Mouse (Mus musculus) hindbrain, embryonic 14.5 days (tissue): ENCODE results near the gene Runx1. TPM values are rescaled to one million over a fixed set of nuclear protein-coding genes. Genes with fewer than 3 reads are reported as not detected.

Experiments
- ATAC-seq: fragments of 200-750 bp; cut with Nextera tagmentation; 2 replicates; pipeline ENCODE4 v1.8.0; 2017; ENCODE audit warnings: moderate number of reproducible peaks, mild to moderate bottlenecking, moderate TSS enrichment, moderate library complexity; ENCODE audit not compliant: low FRiP score
- DNase-seq: peaks from one replicate; pipeline ENCODE4 v3.0.0-alpha.2; 2015; ENCODE audit warnings: low spot score
- H3K27ac ChIP-seq: fragments of 300-500 bp; sonication (generic); 2 replicates; pipeline ENCODE4 v1.5.1; 2014; ENCODE audit warnings: mild to moderate bottlenecking, moderate library complexity
- H3K27me3 ChIP-seq: fragments of 300-500 bp; sonication (generic); 2 replicates; pipeline ENCODE4 v1.6.1; 2014; ENCODE audit warnings: mild to moderate bottlenecking, low read length, mixed read lengths; ENCODE audit not compliant: control insufficient read depth, insufficient read depth
- H3K36me3 ChIP-seq: fragments of 300-500 bp; sonication (generic); replicated peaks from 2 replicates; pipeline ENCODE4 v1.6.1; 2014; ENCODE audit not compliant: control insufficient read depth, insufficient read depth
- H3K4me1 ChIP-seq: fragments of 300-500 bp; sonication (generic); replicated peaks from 2 replicates; pipeline ENCODE4 v1.6.1; 2014; ENCODE audit warnings: antibody characterized with exemption, low read length, mixed read lengths; ENCODE audit not compliant: control insufficient read depth, insufficient read depth
- H3K4me2 ChIP-seq: fragments of 300-500 bp; sonication (generic); replicated peaks from 2 replicates; pipeline ENCODE4 v1.6.1; 2014; ENCODE audit warnings: mild to moderate bottlenecking, moderate library complexity
- H3K4me3 ChIP-seq: fragments of 300-500 bp; sonication (generic); replicated peaks from 2 replicates; pipeline ENCODE4 v1.5.1; 2014; ENCODE audit warnings: mild to moderate bottlenecking, low read length
- H3K9ac ChIP-seq: fragments of 300-500 bp; sonication (generic); 2 replicates; pipeline ENCODE4 v1.6.1; 2014
- H3K9me3 ChIP-seq: fragments of 300-500 bp; sonication (generic); 2 replicates; pipeline ENCODE4 v1.6.1; 2016; ENCODE audit warnings: low read length; ENCODE audit not compliant: control insufficient read depth
- WGBS: fragments of 180-500 bp; shearing (Covaris S2); extraction: QIAGEN DNeasy Blood & Tissue Kit; methylation state at CpG from one replicate; pipeline ENCODE4 v1.1.7; 2014; 5-methylcytosine and 5-hydroxymethylcytosine counted together
- polyA plus RNA-seq: library from polyadenylated mRNA; unstranded; fragments of >200 nt; fragmentation: Nextera tagmentation; extraction: Ambion mirVana; gene quantifications from 2 replicates; pipeline ENCODE4 v1.2.1, GENCODE M21; 2014

The Runx1 gene
- polyA plus RNA-seq, 1 experiment from 2014 or later = 2.2 TPM

DNA sequence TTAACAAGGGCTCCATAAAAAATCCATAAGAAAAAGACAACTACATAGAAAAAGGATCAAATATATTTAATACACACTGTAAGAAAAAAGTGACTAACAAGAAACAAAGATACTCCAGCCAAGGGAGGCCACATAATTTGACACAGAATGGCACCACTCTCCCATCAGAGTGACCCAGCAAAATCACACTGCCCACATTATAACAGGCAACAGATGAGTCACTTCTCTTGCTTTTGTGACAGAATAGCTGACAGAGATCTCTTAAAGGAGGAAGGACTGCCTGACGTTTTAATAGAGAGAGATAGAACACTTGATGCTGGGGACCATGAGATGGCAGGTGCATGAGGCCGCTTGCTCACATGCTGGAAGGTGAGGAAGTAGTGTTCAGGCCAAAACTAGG lies 35.6 kb upstream of the Runx1 start:
- Histone ChIP-seq H3K27me3 (no peaks in the 10 kb centered on the region), H3K36me3 (no peaks in the 10 kb centered on the region), H3K9ac (no peak overlapping the region), H3K4me3 (no peak overlapping the region), H3K27ac (no peak overlapping the region), H3K4me2 (no peak overlapping the region), H3K9me3 (no peaks in the 10 kb centered on the region), H3K4me1 (no peaks in the 10 kb centered on the region)
- DNase-seq = no peak
- ATAC-seq = no peak
- 81% methylated on average over 2 of the region's 2 CpGs for WGBS

DNA sequence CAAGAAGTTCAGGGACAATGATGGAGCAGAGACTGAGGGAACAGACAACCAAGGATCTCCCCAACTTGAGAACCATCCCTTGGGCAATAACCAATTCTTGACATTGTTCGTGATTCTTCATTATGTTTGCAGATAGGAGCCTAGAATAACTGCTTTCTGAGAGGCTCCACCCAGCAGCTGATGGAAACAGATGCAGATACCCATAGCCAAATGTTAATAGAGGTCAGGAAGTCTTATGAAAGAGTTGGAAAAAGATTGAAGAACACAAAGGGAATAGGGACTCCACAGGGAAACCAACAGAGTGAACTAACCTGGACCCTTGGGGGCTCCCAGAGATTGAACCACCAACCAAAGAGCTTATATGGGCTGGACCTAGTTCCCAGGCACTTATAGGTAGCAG lies 34.7 kb upstream of the Runx1 start:
- Histone ChIP-seq H3K4me3 (no peak overlapping the region), H3K27ac (no peak overlapping the region)
- WGBS = 91% methylated on average over 1 of the region's 1 CpGs

DNA sequence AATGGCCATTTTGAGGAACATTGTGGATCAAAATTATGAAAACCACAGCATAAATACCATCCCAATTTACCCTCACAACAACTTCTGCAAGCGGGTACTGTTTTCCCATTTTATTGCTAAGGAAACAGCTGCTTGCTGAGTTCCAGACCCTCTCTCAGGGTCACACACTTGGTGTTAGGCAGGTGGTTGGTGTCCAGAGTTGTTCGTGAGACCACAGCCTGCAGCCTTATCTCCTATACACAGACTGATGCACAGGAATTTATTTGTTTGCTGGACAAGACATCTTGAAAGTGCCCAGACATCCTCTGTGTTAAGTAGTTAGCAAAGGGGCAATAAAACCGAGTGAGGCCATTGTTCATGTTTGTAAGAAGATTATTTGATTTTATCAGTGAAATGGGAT lies 30.8 kb upstream of the Runx1 start:
- 87% methylated on average over 3 of the region's 3 CpGs for WGBS
- H3K4me3 ChIP-seq = no peak overlapping the region
- no peak overlapping the region for H3K4me2 ChIP-seq
- no peak overlapping the region for H3K27ac ChIP-seq
- H3K27me3 ChIP-seq = no peaks in the 10 kb centered on the region
- H3K9ac ChIP-seq = no peak overlapping the region
- H3K9me3 ChIP-seq = no peaks in the 10 kb centered on the region
- no peaks in the 10 kb centered on the region for H3K36me3 ChIP-seq
- ATAC-seq (no peak), DNase-seq (no peak)
- H3K4me1 ChIP-seq = no peaks in the 10 kb centered on the region

More for the DNA sequence above, 34.7 kb upstream of the Runx1 start:
- ATAC-seq (no peak), DNase-seq (no peak)
- H3K36me3 ChIP-seq = no peaks in the 10 kb centered on the region
- no peaks in the 10 kb centered on the region for H3K9me3 ChIP-seq
- no peak overlapping the region for H3K4me2 ChIP-seq
- H3K9ac ChIP-seq = no peak overlapping the region
- no peaks in the 10 kb centered on the region for H3K27me3 ChIP-seq
- no peaks in the 10 kb centered on the region for H3K4me1 ChIP-seq

DNA sequence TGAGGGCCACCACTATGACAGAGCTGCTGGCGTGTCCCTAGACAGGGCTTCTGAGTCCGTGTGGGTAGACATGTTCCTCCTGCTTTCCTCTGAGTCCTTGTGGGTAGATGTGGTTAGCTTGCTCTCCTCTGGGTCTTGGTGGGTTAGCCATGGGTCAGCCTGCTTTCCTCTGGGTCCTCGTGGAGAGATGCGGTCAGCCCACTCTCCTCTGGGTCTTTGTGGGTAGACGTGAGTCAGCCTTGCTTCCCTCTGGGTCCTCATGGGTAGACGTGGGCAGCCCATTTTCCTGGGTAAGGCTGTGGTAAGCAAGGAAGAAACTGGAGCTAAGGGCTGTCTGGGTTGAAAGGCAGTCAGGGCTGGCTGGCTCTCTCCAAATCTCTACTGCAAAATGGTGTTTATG lies 26.3 kb upstream of the Runx1 start:
- WGBS = 94% methylated on average over 6 of the region's 6 CpGs
- H3K27me3 ChIP-seq = no peaks in the 10 kb centered on the region
- ATAC-seq (no peak), DNase-seq (no peak)
- no peak overlapping the region for H3K4me2 ChIP-seq
- no peak overlapping the region for H3K27ac ChIP-seq
- no peak overlapping the region for H3K9ac ChIP-seq
- no peaks in the 10 kb centered on the region for H3K36me3 ChIP-seq
- H3K4me3 ChIP-seq = no peak overlapping the region
- no peaks in the 10 kb centered on the region for H3K4me1 ChIP-seq
- no peaks in the 10 kb centered on the region for H3K9me3 ChIP-seq

DNA sequence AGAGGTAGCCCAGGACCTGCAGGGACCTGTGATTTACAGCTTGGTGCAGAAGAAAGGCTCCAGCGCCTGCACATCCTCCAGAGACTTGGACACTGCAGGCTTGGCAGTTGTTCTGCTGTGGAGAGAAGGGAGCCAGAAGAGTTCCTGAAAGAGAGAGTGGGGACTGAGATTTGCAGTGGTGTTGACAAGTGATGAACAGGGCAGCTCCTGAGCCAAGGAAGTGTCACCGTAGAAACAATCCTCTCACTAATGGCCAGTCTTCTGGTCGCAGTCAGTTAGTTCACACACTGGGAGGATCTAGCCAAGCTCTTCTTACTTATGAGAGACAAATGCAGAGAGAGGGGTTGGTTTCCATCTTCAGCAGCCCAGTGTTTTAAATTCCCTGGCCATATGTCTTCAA lies 24.5 kb upstream of the Runx1 start:
- Histone ChIP-seq H3K9ac (no peak overlapping the region), H3K36me3 (no peaks in the 10 kb centered on the region), H3K4me1 (no peaks in the 10 kb centered on the region), H3K4me3 (no peak overlapping the region), H3K9me3 (no peaks in the 10 kb centered on the region), H3K27ac (no peak overlapping the region), H3K27me3 (no peaks in the 10 kb centered on the region), H3K4me2 (no peak overlapping the region)
- no peak for DNase-seq
- 77% methylated on average over 3 of the region's 3 CpGs for WGBS
- no peak for ATAC-seq

DNA sequence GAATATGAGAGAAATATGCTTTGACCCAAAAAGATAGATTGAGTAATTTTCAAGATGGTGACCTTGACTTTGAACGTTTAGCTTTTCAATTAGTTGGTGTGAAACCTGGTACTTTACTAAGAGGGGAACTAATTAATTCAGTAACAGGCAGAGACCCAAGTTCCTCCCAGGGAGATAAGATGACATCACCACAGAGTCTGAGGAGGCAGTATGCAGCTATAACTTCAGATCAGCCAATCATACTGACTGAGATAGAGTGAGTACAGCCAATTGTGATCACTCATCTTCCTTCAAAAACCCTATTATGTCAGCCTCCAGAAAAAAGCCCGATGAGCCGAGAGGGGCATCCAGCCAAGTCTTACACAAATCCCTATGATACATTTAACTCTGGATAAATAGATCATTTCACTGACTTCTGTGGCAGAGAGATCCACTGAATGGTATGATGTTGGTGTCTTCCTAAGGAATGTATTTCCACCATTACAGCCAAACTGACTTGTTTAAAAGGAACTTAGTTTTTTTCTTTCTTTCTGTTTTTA lies 21.9 kb upstream of the Runx1 start:
- Histone ChIP-seq H3K4me3 (no peak overlapping the region), H3K36me3 (no peaks in the 10 kb centered on the region), H3K27me3 (no peaks in the 10 kb centered on the region), H3K9ac (no peak overlapping the region), H3K27ac (no peak overlapping the region), H3K4me1 (no peaks in the 10 kb centered on the region), H3K4me2 (no peak overlapping the region), H3K9me3 (no peaks in the 10 kb centered on the region)
- no peak; the same call in 1 of the 2 replicates for ATAC-seq
- DNase-seq = no peak
- 72% methylated on average over 3 of the region's 3 CpGs for WGBS

DNA sequence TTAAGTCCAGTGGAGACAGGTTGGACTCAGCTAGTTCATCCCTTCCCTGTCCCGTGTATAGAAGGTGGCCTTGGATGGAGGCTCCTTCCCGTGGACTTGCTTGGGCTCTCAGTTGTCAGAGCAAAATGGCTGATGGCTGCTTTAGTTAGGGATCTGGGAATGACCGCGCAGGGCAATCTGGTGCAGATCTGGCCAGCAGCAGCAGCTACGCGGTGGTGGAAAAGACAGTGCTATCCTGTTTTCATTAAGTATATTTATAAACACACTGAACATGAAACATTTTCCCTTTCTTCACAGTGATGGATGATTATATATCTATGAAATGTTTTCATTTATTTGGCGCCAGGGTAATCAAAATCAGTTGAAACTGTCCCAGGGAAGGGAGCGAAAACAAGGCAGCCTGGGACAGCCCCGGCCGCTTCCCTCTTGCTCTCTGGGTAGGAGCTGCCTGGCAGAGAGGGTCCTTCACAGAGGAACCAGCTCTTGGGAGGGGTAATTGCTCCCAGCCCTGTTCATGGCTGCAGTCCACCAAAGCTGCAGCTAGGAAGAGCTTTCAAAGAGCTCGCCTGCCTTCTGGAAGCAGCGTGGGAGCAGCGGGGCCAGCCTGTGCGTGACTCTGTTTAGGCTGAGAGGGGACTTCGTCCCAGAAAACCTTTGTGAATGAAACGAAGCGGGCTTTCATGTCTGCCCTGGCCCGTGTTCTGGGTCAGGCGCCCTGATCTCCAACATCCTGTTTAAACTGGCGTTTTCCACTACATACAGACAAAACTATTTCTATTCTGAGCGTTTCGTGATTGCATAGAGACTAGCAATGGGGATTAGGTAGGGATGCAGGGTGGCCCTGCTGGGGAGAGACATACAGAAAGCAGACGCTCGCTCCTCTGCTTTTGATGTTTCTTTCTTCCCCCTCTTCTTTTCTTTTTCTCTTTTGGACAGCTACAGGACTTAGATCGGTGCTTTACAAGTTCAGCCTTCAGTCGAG lies 19.6 kb upstream of the Runx1 start:
- H3K36me3 ChIP-seq = no peaks in the 10 kb centered on the region
- H3K9me3 ChIP-seq = no peaks in the 10 kb centered on the region
- H3K4me3 ChIP-seq = no peak overlapping the region
- H3K9ac ChIP-seq = no peak overlapping the region
- ATAC-seq (no peak), DNase-seq (no peak)
- H3K4me2 ChIP-seq = no peak overlapping the region
- H3K4me1 ChIP-seq = no peaks in the 10 kb centered on the region
- WGBS = 62% methylated on average over 26 of the region's 26 CpGs
- H3K27me3 ChIP-seq = no peaks in the 10 kb centered on the region
- no peak overlapping the region for H3K27ac ChIP-seq

DNA sequence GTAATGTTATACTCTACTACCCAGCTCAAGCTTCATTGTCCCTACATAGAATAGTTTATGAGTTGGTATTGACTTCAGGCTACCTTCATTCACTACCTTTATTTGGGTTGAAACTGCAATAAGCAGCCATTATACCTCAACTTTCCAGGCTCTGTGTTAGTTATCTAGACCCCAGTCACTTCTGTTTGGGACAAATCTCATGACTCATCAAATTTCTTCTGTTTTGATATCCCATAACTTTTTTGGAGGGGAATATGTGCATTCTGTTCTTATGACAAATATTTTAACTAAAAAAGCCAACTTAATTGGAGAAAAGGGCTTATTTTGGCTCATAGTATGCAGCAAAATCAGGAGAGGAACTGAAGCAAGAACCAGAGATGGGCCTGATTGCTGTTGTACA lies 12.8 kb upstream of the Runx1 start:
- Histone ChIP-seq H3K27ac (no peak overlapping the region), H3K4me1 (no peaks in the 10 kb centered on the region), H3K4me2 (no peak overlapping the region), H3K36me3 (no peaks in the 10 kb centered on the region), H3K4me3 (no peak overlapping the region), H3K9ac (no peak overlapping the region), H3K9me3 (no peaks in the 10 kb centered on the region), H3K27me3 (no peaks in the 10 kb centered on the region)
- no peak for ATAC-seq
- DNase-seq = no peak

DNA sequence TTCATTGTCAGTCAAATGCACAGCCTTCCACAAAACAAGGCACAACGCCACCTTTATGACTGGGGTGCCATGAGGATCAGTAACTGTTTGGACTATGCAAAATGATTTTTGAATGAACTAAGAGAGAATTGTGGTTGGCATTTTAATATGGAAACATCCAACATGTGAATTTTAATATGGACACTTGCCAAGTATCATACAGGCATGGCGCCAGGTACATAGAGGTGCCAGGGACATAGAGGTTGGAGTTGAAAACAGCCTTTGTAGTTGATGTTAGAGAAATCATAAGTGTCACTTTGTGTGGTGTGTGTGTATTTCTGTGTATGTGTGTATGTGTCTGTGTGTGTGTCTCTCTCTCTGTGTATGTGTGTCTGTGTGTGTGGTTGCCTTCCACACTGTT lies 5.4 kb upstream of the Runx1 start:
- H3K9ac ChIP-seq = no peak overlapping the region
- H3K27ac ChIP-seq = no peak overlapping the region
- H3K4me2 ChIP-seq = no peak overlapping the region
- H3K4me1 ChIP-seq = 0 out of 2 replicates have a peak, but pooled peaks cover 5% of the 10 kb centered on the region
- no peaks in the 10 kb centered on the region for H3K27me3 ChIP-seq
- H3K36me3 ChIP-seq = no peaks in the 10 kb centered on the region
- ATAC-seq (no peak), DNase-seq (no peak)
- 84% methylated on average over 2 of the region's 2 CpGs for WGBS
- no peak overlapping the region for H3K4me3 ChIP-seq
- no peaks in the 10 kb centered on the region for H3K9me3 ChIP-seq
